Mouse (Mus musculus): Measurements from ENCODE around the gene Wipf2. TPM values are rescaled to one million over a fixed set of nuclear protein-coding genes. Genes with fewer than 3 reads are reported as not detected.

The Wipf2 gene
- total and polyA plus RNA-seq, 3 experiments, result 2.9 to 7.1 TPM; not detected in 1

DNA sequence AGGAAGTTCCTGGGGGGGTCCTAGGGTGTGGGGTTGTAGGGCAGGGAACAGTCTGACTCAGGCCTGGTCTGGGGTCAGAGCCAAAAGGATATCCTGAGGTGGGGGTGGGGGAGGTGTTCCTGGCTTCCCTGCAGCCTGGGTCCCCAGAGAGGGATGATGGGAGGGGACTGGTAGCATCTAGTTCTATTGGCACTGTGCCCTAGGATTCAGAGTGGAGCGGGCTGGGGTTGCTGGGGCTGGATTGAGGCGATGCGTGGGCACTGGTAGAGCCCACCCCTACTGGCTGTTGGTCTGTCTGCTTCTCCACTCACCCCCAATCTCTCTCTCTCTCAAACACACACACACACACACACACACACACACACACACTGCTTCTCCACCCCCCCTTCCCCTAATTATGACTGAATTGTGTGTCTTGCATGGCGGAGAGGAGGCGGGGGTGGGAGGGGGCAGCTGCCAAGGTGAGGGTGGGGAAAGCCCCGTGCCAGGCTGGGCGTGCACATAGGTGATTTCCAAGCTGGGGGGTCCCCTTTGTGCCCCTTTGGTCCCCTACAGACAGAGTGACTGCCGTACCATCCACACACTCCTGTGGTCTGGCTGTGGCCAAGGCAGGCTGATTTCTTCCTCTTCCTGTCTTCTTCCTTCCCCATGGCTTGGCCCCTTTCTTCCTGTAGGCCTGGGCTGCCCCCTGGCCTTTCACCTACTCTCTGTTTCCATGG lies 79.6 kb downstream of the Wipf2 start:
- no peak overlapping the region for H3K9ac ChIP-seq (ENCODE audit: control insufficient read depth, low read depth, low read length, poor library complexity, severe bottlenecking)
- H3K27me3 ChIP-seq (ENCODE audit: control insufficient read depth in 1 of 2, insufficient read depth in 2 of 2, low read length in 2 of 2), result no peaks in the 10 kb centered on the region
- H3K36me3 ChIP-seq (ENCODE audit: control insufficient read depth in 1 of 2, insufficient read depth in 2 of 2, low read length in 2 of 2), result peaks cover 0 to 13% of the 10 kb centered on the region in 2 experiments; a peak in 2 of 4 replicates
- H3K9me3 ChIP-seq (replicated peaks; ENCODE audit: insufficient read depth, low read length), result no peaks in the 10 kb centered on the region
- no peak overlapping the region for H3K27ac ChIP-seq (ENCODE audit: control insufficient read depth, low read depth, low read length)
- TF ChIP-seq UBTF (IDR thresholded peaks at IDR 0.05; ENCODE audit: borderline replicate concordance, insufficient read depth, low read depth, low read length), result no peak
- TF ChIP-seq MAZ (IDR thresholded peaks at IDR 0.05; ENCODE audit: low read depth, low read length), result 0 out of 2 replicates have a peak, but pooled peaks have one; percentile 22
- TF ChIP-seq RAD21 (IDR thresholded peaks at IDR 0.05; ENCODE audit: low read depth, low read length), result no peak
- no peak for TF ChIP-seq JUND (IDR thresholded peaks at IDR 0.05; ENCODE audit: low read depth, low read length)
- 0 out of 2 replicates have a peak, but pooled peaks have one; percentile 8 for TF ChIP-seq USF1 (IDR thresholded peaks at IDR 0.05; ENCODE audit: low read depth, low read length)
- no peak for TF ChIP-seq MXI1 (IDR thresholded peaks at IDR 0.05; ENCODE audit: low read depth, low read length)
- peaks cover 11% of the 10 kb centered on the region for H3K79me2 ChIP-seq (ENCODE audit: control insufficient read depth, insufficient read depth, low read length, poor library complexity)
- no peak overlapping the region for H3K4me3 ChIP-seq (ENCODE audit: control insufficient read depth in 1 of 2, insufficient read depth in 1 of 2, low read depth in 2 of 2, low read length in 2 of 2)
- DNase-seq (ENCODE audit: low read depth, low spot score), result no peak
- H3K4me1 ChIP-seq (ENCODE audit: control insufficient read depth in 1 of 2, insufficient read depth in 2 of 2, low read length in 2 of 2), result peaks cover 9 to 31% of the 10 kb centered on the region in 2 experiments

DNA sequence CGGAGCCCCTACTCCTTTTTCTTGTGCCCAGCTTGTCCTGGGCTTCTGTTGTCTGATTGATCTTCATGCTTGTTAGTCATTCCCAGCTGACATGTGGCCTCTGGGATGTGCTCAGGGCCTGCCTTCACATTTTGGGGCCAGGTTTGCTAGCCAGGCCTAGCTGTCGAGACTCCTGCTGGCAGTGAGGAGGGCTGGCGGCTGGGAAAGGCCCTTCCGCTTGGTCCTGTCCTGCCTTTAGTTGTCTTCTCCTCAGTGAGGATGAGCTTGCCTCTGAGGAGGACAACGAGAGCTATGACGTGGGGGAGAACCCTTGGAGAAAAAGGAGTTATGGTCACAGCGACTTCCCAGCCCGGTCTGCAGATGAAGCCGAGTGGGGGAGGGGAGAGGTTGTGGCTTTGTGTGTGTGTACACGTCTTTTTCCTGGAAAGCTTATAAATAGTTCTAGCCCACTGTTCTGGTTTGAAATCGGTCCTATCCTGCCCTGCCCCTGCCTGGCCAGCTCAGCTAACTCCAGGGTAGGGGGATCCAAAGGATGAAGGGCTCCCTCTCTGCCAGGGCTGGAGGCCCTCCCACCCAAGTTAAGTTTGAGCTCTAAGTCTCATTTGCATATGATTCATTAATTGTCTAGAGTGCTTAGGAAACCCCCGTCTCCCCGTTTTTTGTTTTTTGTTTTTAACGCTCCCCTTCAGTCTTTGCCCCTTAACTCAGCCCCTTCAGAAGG lies 80.5 kb downstream of the Wipf2 start:
- H3K27ac ChIP-seq (ENCODE audit: control insufficient read depth, low read depth, low read length), result no peak overlapping the region
- H3K36me3 ChIP-seq (ENCODE audit: control insufficient read depth in 1 of 2, insufficient read depth in 2 of 2, low read length in 2 of 2), result peaks cover 0 to 16% of the 10 kb centered on the region in 2 experiments; a peak in 2 of 4 replicates

DNA sequence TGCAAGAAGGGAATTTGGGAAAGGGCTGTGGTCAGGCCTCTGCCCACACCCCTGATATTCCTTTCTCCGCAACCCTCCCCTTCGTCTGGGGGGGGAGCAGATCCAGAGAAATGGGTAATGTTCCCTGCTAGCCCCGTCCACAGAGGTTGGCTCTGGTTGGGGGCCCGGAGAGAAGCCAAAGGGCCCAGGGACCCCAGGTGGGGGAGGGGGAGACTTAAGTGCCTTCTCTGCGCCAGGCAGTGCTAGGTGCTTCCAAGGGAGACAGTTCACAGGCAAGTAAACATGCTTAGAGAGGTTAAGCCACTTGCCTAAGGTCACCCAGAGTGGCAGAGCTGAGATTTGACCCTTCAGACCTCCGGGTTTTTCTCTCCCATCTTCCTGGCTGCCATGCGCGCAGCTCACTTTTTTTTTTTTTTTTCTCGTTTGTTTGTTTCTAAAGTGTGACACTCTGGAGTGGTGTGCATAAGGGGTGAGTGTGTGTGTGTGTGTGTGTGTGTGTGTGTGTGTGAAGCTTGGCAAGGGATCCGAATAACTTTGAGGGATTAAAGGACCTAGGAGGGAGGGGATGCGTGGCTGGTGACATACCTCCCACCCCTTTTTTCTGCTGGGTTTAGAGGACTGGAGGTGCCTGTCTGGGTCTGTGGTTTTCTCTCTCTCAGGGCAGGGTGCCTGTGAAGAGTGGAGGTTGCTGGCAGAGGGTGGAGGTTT lies 81.6 kb downstream of the Wipf2 start:
- TF ChIP-seq KAT2A (conservative IDR thresholded peaks at IDR 0.05; ENCODE audit: low read depth, low read length) (no peak), ETS1 (IDR thresholded peaks at IDR 0.05; ENCODE audit: low read depth, low read length) (no peak), USF2 (IDR thresholded peaks at IDR 0.05; ENCODE audit: borderline replicate concordance in 1 of 2, insufficient read depth in 1 of 2, low read depth in 1 of 2, low read length in 2 of 2) (no peak), MAZ (IDR thresholded peaks at IDR 0.05; ENCODE audit: low read depth, low read length) (no peak), USF1 (IDR thresholded peaks at IDR 0.05; ENCODE audit: low read depth, low read length) (no peak), RAD21 (IDR thresholded peaks at IDR 0.05; ENCODE audit: low read depth, low read length) (no peak), NELFE (IDR thresholded peaks at IDR 0.05; ENCODE audit: low read depth, low read length) (no peak), POLR2AphosphoS5 (IDR thresholded peaks at IDR 0.05; ENCODE audit: borderline replicate concordance, low read depth, low read length) (no peak)
- no peak overlapping the region for H3K27ac ChIP-seq (ENCODE audit: control insufficient read depth, low read depth, low read length)
- H3K9me3 ChIP-seq (replicated peaks; ENCODE audit: insufficient read depth, low read length), result no peaks in the 10 kb centered on the region
- H3K9ac ChIP-seq (ENCODE audit: control insufficient read depth, low read depth, low read length, poor library complexity, severe bottlenecking), result no peak overlapping the region
- no peak for DNase-seq (ENCODE audit: low read depth, low spot score)
- H3K79me2 ChIP-seq (ENCODE audit: control insufficient read depth, insufficient read depth, low read length, poor library complexity), result peaks cover 6% of the 10 kb centered on the region
- peaks cover 0 to 27% of the 10 kb centered on the region in 2 experiments; a peak in 2 of 4 replicates for H3K36me3 ChIP-seq (ENCODE audit: control insufficient read depth in 1 of 2, insufficient read depth in 2 of 2, low read length in 2 of 2)
- H3K4me3 ChIP-seq (ENCODE audit: control insufficient read depth in 1 of 2, insufficient read depth in 1 of 2, low read depth in 2 of 2, low read length in 2 of 2), result no peak overlapping the region
- no peaks in the 10 kb centered on the region for H3K27me3 ChIP-seq (ENCODE audit: control insufficient read depth in 1 of 2, insufficient read depth in 2 of 2, low read length in 2 of 2)
- H3K4me1 ChIP-seq (ENCODE audit: control insufficient read depth in 1 of 2, insufficient read depth in 2 of 2, low read length in 2 of 2), result peaks cover 21 to 43% of the 10 kb centered on the region in 2 experiments

More for the DNA sequence above, 80.5 kb downstream of the Wipf2 start:
- Histone ChIP-seq H3K79me2 (ENCODE audit: control insufficient read depth, insufficient read depth, low read length, poor library complexity) (peaks cover 7% of the 10 kb centered on the region), H3K9me3 (replicated peaks; ENCODE audit: insufficient read depth, low read length) (no peaks in the 10 kb centered on the region), H3K4me3 (ENCODE audit: control insufficient read depth in 1 of 2, insufficient read depth in 1 of 2, low read depth in 2 of 2, low read length in 2 of 2) (no peak overlapping the region), H3K27me3 (ENCODE audit: control insufficient read depth in 1 of 2, insufficient read depth in 2 of 2, low read length in 2 of 2) (no peaks in the 10 kb centered on the region), H3K4me1 (ENCODE audit: control insufficient read depth in 1 of 2, insufficient read depth in 2 of 2, low read length in 2 of 2) (peaks cover 11 to 32% of the 10 kb centered on the region in 2 experiments), H3K9ac (ENCODE audit: control insufficient read depth, low read depth, low read length, poor library complexity, severe bottlenecking) (no peak overlapping the region)
- TF ChIP-seq TBP (IDR thresholded peaks at IDR 0.05; ENCODE audit: low read depth, low read length) (no peak), EP300 (IDR thresholded peaks at IDR 0.05; ENCODE audit: low read depth in 1 of 2, low read length in 2 of 2) (no peak), MAX (IDR thresholded peaks at IDR 0.05; ENCODE audit: low read length) (no peak), TCF12 (IDR thresholded peaks at IDR 0.05; ENCODE audit: low read depth, low read length) (no peak)
- no peak for DNase-seq (ENCODE audit: low read depth, low spot score)

Measured in MEL (cell line).